Mouse (Mus musculus) thymus, postnatal 0 days (tissue): Measurements from ENCODE around the gene Mycl. TPM values are rescaled to one million over a fixed set of nuclear protein-coding genes. Genes with fewer than 3 reads are reported as not detected.

Source experiments
- DNase-seq: peaks from one replicate; pipeline ENCODE4 v3.0.0-alpha.2; 2015; ENCODE audit warnings: low spot score
- polyA plus RNA-seq: library from polyadenylated mRNA; unstranded; fragments of >200 nt; fragmentation: Nextera tagmentation; extraction: Ambion mirVana; gene quantifications from 2 replicates; pipeline ENCODE4 v1.2.1, GENCODE M21; 2015

Gene Mycl
- polyA plus RNA-seq, 1 experiment from 2014 or later: 1.6 TPM

DNA sequence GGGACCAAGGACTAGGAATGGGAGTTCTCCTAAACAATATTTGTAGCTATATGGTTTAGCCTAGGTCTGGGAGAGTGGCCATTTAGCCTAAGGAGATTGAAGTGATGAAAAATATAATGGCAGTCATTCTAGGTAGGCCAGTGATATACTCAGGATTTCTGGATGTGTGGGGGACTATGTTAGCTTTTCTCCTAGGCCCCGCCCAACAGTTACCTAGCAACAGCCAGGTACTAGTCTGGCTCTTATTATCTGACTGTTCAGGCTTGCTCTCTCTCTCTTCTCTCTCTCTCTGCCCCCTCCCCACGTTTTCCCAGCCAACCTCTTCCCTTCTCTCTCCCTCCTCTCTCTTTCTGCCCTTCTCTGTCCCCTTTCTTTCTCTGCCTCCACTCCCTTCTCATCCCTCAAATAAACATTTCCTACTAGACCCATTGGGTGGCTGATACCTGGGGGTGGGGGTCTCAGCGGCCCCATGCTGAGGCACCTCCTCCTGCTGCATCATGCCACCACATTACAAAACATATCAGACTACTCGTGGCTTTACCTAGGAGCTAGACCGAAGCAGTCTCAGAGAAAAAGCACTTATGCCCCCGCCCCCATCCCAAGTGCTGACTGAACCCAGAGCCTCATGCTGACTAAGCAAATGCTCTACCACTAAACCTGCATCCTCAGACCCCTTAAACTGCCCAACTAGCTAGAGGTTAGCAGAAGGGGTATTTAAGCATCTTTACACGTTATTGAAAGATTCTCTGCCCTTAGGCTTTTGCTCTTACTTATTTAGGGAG, 19.2 kb downstream of the Mycl start:
- no peak for DNase-seq

DNA sequence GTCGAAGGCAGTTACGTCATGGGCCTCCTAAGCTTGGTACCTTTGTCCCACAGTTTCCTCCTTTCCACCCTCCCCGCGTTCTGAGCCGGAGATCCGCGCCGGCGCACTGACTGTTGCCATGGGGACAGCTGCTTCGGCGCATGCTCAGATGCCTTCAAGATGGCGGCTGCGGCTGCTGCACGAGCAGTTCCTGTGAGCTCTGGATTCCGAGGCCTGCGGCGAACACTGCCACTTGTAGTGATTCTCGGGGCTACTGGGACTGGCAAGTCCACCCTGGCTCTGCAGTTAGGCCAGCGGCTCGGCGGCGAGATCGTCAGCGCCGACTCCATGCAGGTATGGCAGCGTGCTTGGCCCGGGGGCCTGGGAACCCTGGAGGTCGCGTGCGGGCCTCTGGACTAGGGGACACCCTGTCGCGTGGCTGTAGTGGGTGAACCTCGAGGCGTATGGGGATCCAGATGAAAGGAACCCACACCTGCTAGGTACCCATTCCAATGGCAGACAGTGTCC, 21.1 kb downstream of the Mycl start, which contains the start of gene Trit1:
Trit1 (plus strand) TSS at position 147 of the 507 bp plus-strand sequence.
- DNase-seq: peak; percentile 97

DNA sequence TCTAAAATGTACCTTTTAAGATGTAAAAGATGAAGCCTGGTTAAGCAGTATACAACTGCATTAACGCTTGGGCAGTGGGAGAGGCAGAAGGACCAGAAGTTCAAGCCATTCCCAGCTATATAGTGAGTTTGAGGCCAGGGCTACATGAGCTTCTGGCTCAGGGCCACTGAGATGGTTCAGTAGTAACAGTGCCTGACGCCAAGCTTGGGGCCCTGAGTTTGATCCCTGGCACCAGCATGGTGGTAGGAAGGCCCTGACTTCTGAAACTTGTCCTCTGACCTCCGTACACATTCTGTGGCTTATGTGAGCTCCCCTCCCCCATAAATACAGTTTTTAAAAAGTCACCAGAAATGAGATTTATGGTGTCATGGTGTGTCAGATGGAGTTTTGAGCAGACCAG, 26.1 kb downstream of the Mycl start:
- DNase-seq: no peak

DNA sequence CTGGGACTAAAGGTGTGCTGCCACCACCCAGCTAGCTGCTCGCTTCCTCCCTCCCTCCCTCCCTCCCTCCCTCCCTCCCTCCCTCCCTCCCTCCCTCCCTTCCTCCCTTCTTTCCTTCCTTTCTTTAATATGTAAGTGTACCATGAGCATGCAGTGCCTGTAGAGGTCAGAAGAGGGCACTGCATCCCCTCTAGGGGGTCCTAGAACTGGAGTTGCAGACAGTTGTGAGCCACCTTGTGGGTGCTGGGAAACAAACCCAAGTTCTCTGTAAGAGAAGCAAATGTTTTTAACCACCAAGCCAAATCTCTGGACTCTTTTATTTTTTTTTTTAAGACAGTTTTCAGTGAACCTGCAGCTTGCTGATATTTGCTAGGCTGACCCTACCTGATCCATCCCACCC, 27.4 kb downstream of the Mycl start:
- DNase-seq: no peak

DNA sequence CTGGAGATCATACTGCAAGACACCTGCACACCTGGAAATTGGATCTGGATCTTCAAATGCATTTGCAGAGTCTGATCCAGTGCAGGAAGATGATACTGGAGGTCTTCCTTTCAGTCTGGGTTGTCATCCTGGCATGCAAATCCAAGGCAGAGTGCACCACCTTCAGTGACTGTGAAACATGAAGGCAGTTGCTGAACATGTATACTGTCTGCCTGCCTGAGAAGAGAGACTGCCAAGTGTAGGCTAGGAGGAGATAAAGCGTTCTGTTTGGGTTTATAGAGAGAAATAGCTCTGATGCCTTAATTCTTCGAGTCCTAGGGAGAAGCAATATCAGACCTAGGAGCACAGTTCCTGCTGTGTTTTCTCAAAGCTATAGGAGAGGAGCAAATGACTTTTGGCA, 30.0 kb downstream of the Mycl start:
- DNase-seq: no peak

DNA sequence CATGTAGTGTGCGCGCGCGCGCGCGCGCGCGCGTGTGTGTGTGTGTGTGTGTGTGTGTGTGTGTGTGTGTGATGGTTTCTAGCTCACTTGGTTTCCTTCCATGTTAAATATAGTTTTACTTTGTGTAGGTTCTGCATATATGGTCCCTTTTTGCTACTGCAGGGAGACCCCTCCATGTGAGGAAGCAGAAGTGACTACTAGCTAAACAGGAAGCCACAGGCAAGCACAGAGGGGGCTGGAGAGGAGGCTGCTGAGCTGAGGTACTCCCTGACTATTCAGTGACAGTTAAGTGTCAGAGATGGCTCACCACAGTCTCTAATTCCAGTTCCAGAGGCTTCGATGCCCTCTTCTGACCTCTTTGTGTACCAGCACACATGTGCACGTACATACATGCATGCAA, 30.7 kb downstream of the Mycl start:
- peak; percentile 25 for DNase-seq

DNA sequence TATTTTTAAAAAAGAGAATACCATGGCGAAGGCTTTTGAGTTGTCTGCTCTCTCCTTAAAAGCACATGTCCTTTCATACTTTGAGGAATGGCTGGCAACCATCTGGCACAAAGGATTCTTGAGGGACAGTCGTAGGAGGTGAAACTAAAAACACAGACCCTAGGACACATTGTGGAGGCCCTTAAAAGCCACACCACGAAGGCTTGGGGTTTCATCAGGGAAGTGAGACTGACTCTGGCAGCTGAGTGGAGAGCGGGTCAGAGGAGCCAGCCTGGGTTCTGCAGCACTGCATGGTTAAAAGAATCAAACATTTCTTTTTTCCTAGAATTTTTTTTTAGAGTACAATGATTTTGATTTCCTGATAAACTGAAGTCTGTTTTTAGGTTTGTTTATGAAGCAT, 31.1 kb downstream of the Mycl start:
- DNase-seq: no peak

DNA sequence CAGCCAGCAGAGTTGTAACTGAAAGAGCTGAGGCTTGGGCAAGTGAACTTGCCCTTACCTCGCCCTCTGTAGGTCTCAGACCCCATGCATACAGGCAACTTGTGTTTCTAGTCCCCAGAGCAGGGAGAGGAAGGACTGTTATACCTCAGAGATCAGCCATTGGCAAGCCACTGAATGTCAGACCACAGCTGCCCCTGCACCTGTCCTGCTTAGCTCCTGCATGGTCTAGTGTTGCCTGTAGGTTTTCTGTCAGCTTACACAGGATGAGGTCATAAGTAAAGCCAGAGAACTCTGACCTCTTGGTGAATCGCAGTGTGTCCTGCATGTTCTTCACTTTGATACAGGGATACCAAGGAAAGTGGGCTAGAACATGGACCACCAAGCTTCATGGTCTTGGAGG, 39.4 kb downstream of the Mycl start:
- DNase-seq: no peak

DNA sequence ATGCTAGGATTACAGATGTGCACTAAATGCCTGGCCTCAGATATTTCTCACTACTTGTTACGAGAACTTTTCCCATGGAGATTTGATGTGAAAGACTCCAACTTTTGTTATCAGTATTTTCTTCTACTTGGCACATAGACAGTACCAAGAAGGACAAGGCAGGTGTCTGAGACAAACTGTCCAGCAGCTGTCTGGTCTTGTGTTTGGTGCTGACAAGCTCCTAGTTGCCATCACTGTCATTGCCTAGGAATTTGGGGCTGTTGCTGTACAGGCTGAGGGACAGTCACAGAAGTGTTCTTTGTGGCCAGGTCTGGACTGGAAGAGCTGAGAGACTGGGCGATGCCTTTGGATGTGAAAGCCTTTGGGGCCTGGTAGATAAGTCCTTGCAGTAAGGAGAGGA, 40.2 kb downstream of the Mycl start:
- no peak for DNase-seq

DNA sequence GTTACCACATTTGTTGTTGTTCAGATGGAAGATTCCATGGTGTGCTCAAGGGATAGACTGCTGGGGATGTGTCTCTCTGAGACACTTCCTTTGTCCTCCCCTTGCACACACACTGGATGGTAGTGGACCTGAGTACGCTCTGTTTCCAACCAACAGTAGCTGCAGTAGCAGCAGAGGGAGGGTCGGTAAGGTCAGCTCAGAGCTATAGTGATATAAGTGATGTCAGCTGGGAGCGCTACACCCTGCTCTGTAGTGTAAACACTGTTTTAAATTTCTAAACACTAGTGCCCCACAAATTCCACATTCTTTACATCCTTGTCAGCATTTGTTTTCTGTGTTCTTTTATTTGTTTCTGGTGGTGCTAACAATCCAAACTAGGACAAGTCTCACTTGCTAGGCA, 41.3 kb downstream of the Mycl start:
- DNase-seq: no peak

DNA sequence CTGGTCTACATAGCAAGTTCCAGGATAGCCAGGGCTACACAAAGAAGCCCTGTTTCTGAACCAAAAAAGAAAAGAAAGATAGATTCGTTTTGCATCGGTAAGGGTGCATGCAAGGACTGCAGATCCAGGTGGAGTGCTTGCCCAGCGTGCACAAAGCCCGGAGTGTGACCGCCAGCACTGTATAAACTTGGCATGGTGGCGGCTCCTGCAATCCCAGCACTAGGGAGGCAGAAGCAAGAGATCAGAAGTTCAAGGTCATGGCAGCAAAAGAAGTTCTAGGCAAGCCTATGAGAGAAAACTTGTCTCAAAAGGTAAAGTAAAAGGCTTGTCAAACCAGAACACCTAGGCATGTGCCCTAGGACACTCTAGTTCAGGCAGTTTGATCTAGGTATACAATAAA, 45.7 kb downstream of the Mycl start:
- DNase-seq: no peak

DNA sequence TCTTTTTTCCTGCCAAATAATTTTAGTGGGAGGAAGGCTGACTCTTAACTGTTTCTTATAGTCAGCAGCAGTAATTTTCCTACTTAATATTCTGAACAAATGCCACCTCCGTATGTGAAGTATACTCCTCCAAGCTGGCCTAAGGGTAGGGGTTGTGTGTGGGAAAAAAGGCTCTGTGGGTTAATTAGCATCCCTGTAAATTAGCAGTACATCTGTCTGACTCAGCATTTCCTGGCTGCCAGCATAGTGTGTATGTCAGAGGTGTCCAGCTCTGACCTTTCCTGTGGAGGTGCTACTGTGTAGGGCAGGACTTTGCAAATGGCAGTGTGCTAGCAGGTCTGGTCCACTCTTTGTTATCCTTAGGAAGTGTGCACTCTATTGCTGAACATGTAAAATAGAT, 48.4 kb downstream of the Mycl start:
- DNase-seq: no peak

DNA sequence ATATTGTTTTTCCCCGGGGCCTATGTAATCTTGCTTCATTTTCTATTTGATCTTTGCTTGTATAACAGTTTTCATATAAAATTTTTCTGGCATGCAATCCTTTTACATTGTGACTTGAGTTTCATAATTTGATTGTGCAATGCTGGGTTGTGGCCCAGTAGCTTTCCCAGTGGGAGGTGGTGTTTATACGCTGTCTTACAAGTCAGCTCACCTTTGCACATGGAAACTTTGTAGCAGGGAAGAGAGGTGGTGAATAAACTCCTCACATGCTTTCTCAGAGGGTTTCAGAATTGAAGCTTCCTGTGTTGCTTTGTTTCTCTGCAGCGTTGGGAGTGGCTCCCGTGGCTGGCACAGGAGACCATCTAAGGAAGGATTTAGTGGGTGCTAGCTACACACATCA, 49.4 kb downstream of the Mycl start:
- no peak for DNase-seq

DNA sequence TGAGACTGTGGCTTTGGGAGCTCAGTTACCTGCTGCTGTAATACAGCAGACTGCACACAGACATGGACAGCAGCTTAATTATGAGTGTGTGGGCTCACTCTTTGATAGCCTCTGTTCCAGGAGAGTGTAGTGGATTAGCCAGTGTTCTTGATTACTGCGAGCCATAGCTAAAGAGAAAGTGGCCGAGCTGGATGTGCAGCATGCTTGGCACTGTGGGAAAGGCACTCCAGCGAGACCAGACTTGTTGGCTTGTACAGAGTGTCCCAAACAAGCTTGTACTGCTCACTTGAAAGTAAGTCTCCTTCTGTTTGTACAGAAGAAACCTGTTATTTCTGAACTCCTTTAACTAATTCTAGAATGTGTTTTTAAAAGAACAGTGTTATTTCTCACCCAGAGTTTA, 50.8 kb downstream of the Mycl start:
- no peak for DNase-seq

DNA sequence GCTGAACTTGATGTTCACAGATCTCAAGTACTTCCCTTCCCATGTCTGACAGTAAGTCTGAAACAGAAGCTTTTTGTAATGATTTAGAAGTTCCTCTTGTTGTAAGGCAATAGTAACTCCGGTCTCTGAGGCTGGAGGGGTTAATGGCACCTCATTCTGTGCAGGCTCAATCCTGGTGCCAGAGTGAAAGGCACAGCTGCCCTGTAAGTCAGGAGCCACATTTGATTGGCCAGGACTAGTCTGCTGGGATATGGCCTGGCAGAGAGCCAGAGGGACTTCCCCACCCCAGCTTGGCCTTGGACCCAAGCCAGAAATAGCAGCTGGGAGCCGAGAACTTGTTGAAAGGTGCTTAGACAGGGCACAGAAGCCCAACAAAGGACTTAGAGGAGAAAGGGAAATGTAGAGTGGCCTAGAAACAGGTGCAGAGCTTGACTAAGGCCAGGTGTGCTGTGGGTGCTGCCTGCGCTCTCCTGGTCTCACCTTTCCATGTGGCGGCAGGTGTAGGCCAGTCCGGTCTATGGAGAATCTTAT, 55.3 kb downstream of the Mycl start:
- peak; percentile 5 for DNase-seq

Other genes with a start within 250 kb of the Mycl start
- gene Ppt1, start 159.4 kb upstream of the Mycl start, polyA plus RNA-seq: 118 and 131 TPM in 2 replicates
- 91.9 and 106 TPM in 2 replicates for gene Cap1, start 109.6 kb upstream of the Mycl start, polyA plus RNA-seq
- gene Mfsd2a, start 34.5 kb upstream of the Mycl start, polyA plus RNA-seq: 2.4 and 2.7 TPM in 2 replicates
- 16.4 and 18.6 TPM in 2 replicates for gene Trit1, start 20.9 kb downstream of the Mycl start, polyA plus RNA-seq
- gene Bmp8b, start 109.5 kb downstream of the Mycl start, polyA plus RNA-seq: 0.12 and 0.17 TPM in 2 replicates
- gene Oxct2b, start 120.6 kb downstream of the Mycl start, polyA plus RNA-seq: 0.09 TPM in 1 of 2 replicates, not detected in the other
- gene Ppie, start 144.3 kb downstream of the Mycl start, polyA plus RNA-seq: 92.1 and 105 TPM in 2 replicates
- gene Hpcal4, start 187.6 kb downstream of the Mycl start, polyA plus RNA-seq: 0.30 and 0.41 TPM in 2 replicates
- gene Nt5c1a, start 205.9 kb downstream of the Mycl start, polyA plus RNA-seq: not detected in 2 replicates
- gene Heyl, start 237.9 kb downstream of the Mycl start, polyA plus RNA-seq: 2.3 and 3.7 TPM in 2 replicates